Comparison of ENCODE assay signal across 10 mouse cellular contexts in the genomic region with DNA sequence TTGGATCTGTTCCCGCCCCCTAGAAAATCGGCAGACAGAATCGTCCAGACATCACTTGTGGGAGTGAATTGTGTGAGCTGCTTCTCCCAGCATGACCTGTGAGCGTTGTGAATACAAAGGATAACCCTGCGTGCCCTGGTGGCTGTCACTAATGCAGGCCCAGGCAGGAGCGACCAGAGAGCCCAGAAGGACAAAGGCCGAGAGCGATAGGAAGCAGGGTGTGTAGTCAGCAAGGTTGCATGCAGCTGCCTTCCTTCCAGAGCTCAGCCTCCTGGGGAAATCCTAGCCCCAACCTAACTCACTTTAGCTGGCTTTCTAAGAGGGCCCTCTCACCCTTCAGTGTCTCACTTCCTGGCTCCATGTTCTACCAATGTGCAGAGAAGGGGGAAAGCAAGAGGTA.
DNase-seq lines count a peak whose midpoint lies in the region; ATAC-seq and TF ChIP-seq lines count a peak whose summit lies in the region.
"Had no signal": no experiment of that assay in that cellular context is flagged by ENCODE, and none has a peak within 500 bp of the region (broad histone marks: within the 10 kb centered on the region; RNA-seq: fewer than 3 reads in every experiment).

No protein-coding gene starts in this region.

- TF ChIP-seq POLR2A in lung, adult 2 months (IDR thresholded peaks at IDR 0.05; ENCODE audit: borderline replicate concordance, extremely low read depth, low read depth, low read length) = no peak

- no peaks in the 10 kb centered on the region for H3K27me3 ChIP-seq in lung, embryonic 14.5 days (ENCODE audit: insufficient read depth, low read length)
- no peaks in the 10 kb centered on the region for H3K27me3 ChIP-seq in hindbrain, embryonic 12.5 days
- no peaks in the 10 kb centered on the region for H3K27me3 ChIP-seq in midbrain, embryonic 12.5 days
- H3K27me3 ChIP-seq: lung, embryonic 15.5 days had no signal

- TF ChIP-seq CTCF in lung, embryonic 14.5 days (IDR thresholded peaks at IDR 0.05; ENCODE audit: low read depth) = no peak
- TF ChIP-seq CTCF in lung, adult 2 months (IDR thresholded peaks at IDR 0.05; ENCODE audit: insufficient read depth, low read length) = no peak

- no peak overlapping the region for H3K9ac ChIP-seq in lung, embryonic 14.5 days
- H3K9ac ChIP-seq in hindbrain, embryonic 12.5 days = 0 out of 2 replicates have a peak overlapping the region, but pooled peaks have one; percentile 13
- H3K9ac ChIP-seq in midbrain, embryonic 12.5 days (replicated peaks) = no peak overlapping the region
- H3K9ac ChIP-seq: lung, embryonic 15.5 days had no signal

- H3K36me3 ChIP-seq in lung, embryonic 14.5 days (ENCODE audit: insufficient read depth) = no peaks in the 10 kb centered on the region
- H3K36me3 ChIP-seq in hindbrain, embryonic 12.5 days = no peaks in the 10 kb centered on the region
- H3K36me3 ChIP-seq in midbrain, embryonic 12.5 days = no peaks in the 10 kb centered on the region
- H3K36me3 ChIP-seq: lung, embryonic 15.5 days had no signal

- no peaks in the 10 kb centered on the region for H3K9me3 ChIP-seq in lung, embryonic 14.5 days (ENCODE audit: low read depth, low read length)
- no peaks in the 10 kb centered on the region for H3K9me3 ChIP-seq in hindbrain, embryonic 12.5 days (replicated peaks)
- no peaks in the 10 kb centered on the region for H3K9me3 ChIP-seq in midbrain, embryonic 12.5 days
- H3K9me3 ChIP-seq: lung, embryonic 15.5 days had no signal

- H3K4me1 ChIP-seq in lung, embryonic 14.5 days (ENCODE audit: insufficient read depth) = peaks cover 21% of the 10 kb centered on the region
- no peaks in the 10 kb centered on the region for H3K4me1 ChIP-seq in lung, adult 2 months (ENCODE audit: control insufficient read depth, insufficient read depth, low read length)
- peaks cover 79% of the 10 kb centered on the region for H3K4me1 ChIP-seq in hindbrain, embryonic 12.5 days
- peaks cover 73% of the 10 kb centered on the region for H3K4me1 ChIP-seq in midbrain, embryonic 12.5 days

- H3K4me3 ChIP-seq in lung, embryonic 14.5 days (ENCODE audit: low read depth, low read length) = no peak overlapping the region
- H3K4me3 ChIP-seq in lung, adult 2 months (replicated peaks; ENCODE audit: extremely low read depth, low read depth, low read length) = no peak overlapping the region
- H3K4me3 ChIP-seq in hindbrain, embryonic 12.5 days = no peak overlapping the region
- no peak overlapping the region for H3K4me3 ChIP-seq in midbrain, embryonic 12.5 days
- H3K4me3 ChIP-seq: lung, embryonic 15.5 days had no signal

- no peak overlapping the region for H3K4me2 ChIP-seq in lung, embryonic 14.5 days
- no peak overlapping the region for H3K4me2 ChIP-seq in hindbrain, embryonic 12.5 days (replicated peaks)
- no peak overlapping the region for H3K4me2 ChIP-seq in midbrain, embryonic 12.5 days (replicated peaks)
- H3K4me2 ChIP-seq: lung, embryonic 15.5 days had no signal

- peak overlapping the region; percentile 47; the same call in 1 of the 2 replicates for H3K27ac ChIP-seq in lung, embryonic 14.5 days (ENCODE audit: low read depth)
- peak overlapping the region; percentile 75 for H3K27ac ChIP-seq in hindbrain, embryonic 12.5 days
- H3K27ac ChIP-seq in midbrain, embryonic 12.5 days (replicated peaks) = peak overlapping the region; percentile 81

- 0 out of 2 replicates have a peak, but pooled peaks have one; percentile 25 for ATAC-seq in lung, embryonic 14.5 days (ENCODE audit: insufficient read depth)
- ATAC-seq in hindbrain, embryonic 12.5 days (ENCODE audit: low FRiP score) = no peak
- no peak for ATAC-seq in midbrain, embryonic 12.5 days (ENCODE audit: low FRiP score, low read depth)

- DNase-seq in lung, embryonic 14.5 days = peak; percentile 35
- no peak for DNase-seq in lung, adult 2 months
- DNase-seq in adrenal gland, postnatal 25 days = no peak
- no peak for DNase-seq in lung, postnatal 25 days (ENCODE audit: low spot score)
- no peak for DNase-seq in layer of hippocampus, postnatal 25 days (ENCODE audit: extremely low spot score in 1 of 2, low spot score in 1 of 2)
- DNase-seq in heart, adult 8-10 months (ENCODE audit: low spot score) = no peak
- DNase-seq: cerebellum, postnatal 36 days had no signal

- WGBS in lung, embryonic 14.5 days = 18% methylated on average over 8 of the region's 8 CpGs
- WGBS in lung, adult 2 months = 46% methylated on average over 8 of the region's 8 CpGs
- 11% methylated on average over 8 of the region's 8 CpGs for WGBS in hindbrain, embryonic 12.5 days
- 9% methylated on average over 8 of the region's 8 CpGs for WGBS in midbrain, embryonic 12.5 days
